Mouse (Mus musculus): ENCODE measurements around the gene Tmem150a.

Tmem150a gene

DNA sequence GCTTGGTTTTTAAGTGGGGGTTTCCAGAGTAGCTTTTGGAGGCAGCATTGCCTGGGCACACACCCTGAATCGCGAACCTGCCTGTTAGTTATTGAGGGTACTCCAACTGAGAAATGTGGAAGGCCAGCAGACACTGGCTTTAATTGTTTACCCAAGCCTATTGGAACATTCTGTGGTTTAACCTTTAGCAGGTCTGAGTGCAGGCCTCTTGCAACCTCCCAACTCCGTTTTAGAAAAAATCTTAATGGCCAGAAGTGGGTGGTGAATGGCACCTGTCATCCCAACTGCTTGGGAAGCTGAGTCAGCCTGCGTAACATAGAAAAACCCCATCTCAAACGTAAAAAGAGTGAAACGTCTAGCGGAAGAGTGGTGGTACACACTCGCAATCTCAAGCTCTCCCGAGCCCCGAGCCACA, 41.6 kb downstream of the Tmem150a start:
- in situ Hi-C loops (cut with MboI, MseI): no loop called here

DNA sequence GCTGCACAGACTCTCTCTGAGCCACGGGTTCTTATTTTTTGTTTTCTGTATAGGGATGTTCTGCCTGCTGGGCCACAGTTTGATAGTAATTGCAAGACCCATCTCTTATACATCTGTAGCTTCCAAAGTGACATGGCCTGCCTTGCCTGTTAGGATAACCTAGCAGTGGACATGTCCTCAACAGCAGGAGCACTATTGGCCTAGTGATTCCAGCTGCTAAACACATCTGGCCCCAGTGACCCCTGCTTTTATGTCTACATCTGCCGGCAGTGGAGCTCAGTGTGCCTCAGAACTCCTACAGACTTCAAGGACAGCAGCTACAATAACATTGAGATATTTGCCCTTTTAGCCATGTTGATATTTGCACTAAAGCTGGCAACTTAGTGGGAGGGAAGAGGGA, 44.7 kb downstream of the Tmem150a start:
- in situ Hi-C loops (cut with MboI, MseI): no loop called here

DNA sequence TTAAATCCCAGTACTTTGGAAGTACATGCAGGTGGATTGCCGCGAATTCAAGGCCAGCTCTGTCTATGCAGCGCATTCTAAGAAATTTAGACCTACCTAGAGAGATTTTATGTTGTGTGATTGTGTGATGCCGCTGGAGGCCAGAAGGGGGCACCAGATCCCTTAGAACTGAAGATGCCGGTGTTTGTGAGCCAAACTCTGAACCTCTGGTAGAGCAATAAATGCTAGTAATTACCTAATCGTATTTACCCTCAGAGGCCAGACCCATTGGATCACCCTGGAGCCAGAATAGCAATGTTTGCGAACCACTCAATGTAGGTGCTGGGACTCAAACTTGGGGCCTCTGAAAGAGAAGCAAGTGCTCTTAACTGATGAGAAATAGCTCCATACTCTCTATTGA, 46.6 kb downstream of the Tmem150a start:
- in situ Hi-C loops (cut with MboI, MseI): no loop called here

DNA sequence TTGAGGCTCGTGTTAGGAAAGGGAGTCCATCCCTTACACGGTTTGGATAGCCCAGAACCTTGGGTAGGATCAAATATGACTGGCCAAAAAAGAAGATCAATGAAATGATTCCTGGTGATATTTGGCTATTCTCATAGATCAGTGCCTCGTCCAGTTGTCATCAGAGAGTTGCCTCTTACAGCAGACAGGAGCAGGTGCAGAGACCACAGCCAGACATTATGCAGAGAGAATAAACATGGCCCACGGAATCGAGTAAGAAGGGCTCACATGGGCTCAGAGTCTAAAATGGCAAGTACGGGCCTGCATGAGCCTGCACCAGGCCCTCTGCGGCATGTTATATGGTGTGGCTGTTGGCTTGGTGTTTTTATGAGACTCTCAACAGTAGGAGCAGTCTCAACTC, 50.1 kb downstream of the Tmem150a start:
- in situ Hi-C loops (cut with MboI, MseI): no loop called here

DNA sequence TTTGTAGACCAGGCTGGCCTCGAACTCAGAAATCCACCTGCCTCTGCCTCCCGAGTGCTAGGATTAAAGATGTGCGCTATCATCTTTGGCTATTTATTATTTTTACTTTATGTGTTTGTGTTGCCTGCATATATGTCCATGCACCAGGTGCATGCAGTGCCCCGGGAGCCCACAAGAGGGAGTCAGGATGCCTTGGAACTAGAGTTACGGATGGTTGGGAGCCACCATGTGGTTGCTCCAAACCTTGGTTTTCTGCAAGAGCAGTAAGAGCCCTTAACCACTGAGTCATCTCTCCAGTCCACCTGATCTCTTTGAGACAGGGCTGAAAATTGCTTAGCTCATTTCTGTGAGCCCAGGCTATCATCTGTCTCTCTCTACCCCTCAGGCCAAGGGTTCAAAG, 51.9 kb downstream of the Tmem150a start:
- in situ Hi-C loops (cut with MboI, MseI): no loop called here
